Mouse (Mus musculus): ENCODE measurements at regions not wholly inside any gene's neighbourhood (a gene's known extent, or its start where the extent isn't known, plus 50 kb on each side); places are given as distances from the start of the nearest gene placed in this dataset.

- TF ChIP-seq CTCF (IDR thresholded peaks at IDR 0.05; ENCODE audit: borderline replicate concordance, insufficient read depth, low read length) (no peak), POLR2A (IDR thresholded peaks at IDR 0.05; ENCODE audit: low read depth, low read length) (no peak)
Observed at GRCm38 (mm10) chr14:9467690-9468458, 801.8 kb upstream of the 4930452B06Rik start.
